Mouse (Mus musculus) inflammation-experienced regulatory T-cells, adult 6 months (primary cell): ENCODE data around the gene Pctp. TPM values are rescaled to one million over a fixed set of nuclear protein-coding genes. Genes with fewer than 3 reads are reported as not detected.

Experiments used
- ATAC-seq: one replicate; pipeline ENCODE4 v1.8.0; 2017
- polyA plus RNA-seq, 3 experiments: library from polyadenylated mRNA; unstranded; fragments of 100-300 nt; shearing (Covaris generic); gene quantifications; one replicate each; pipeline ENCODE4 v1.2.1; 2017

Pctp gene
- polyA plus RNA-seq, 3 experiments from 2014 or later = 6.8 to 8.6 (median 7.5) TPM

GRCm38 (mm10) chr11:90006111-90006510, 3.4 kb upstream of the Pctp start:
- ATAC-seq = no peak

GRCm38 (mm10) chr11:90003386-90003785, 692 bp upstream of the Pctp start:
- ATAC-seq = no peak

GRCm38 (mm10) chr11:90002987-90003348, 274 bp upstream of the Pctp start:
- no peak for ATAC-seq

- ATAC-seq = no peak
Observed at GRCm38 (mm10) chr11:90001396-90002230, 1.1 kb downstream of the Pctp start.

- ATAC-seq = no peak
Observed at GRCm38 (mm10) chr11:90000666-90001065, 2.0 kb downstream of the Pctp start.

GRCm38 (mm10) chr11:89998996-89999770, 3.5 kb downstream of the Pctp start:
- no peak for ATAC-seq

GRCm38 (mm10) chr11:89996856-89997255, 5.8 kb downstream of the Pctp start:
- ATAC-seq = no peak

- ATAC-seq = no peak
Observed at GRCm38 (mm10) chr11:89996406-89996805, 6.3 kb downstream of the Pctp start.

- ATAC-seq = no peak
Observed at GRCm38 (mm10) chr11:89995596-89995995, 7.1 kb downstream of the Pctp start.

GRCm38 (mm10) chr11:89994706-89995105, 8.0 kb downstream of the Pctp start:
- no peak for ATAC-seq

GRCm38 (mm10) chr11:89991661-89992060, 11.0 kb downstream of the Pctp start:
- ATAC-seq = no peak

GRCm38 (mm10) chr11:89988936-89989589, 13.6 kb downstream of the Pctp start:
- peak; percentile 43 for ATAC-seq

GRCm38 (mm10) chr11:89986516-89986915, 16.2 kb downstream of the Pctp start:
- no peak for ATAC-seq

- ATAC-seq = no peak
Observed at GRCm38 (mm10) chr11:89985200-89986187, 17.2 kb downstream of the Pctp start.

- ATAC-seq = no peak
Observed at GRCm38 (mm10) chr11:89984436-89984835, 18.3 kb downstream of the Pctp start.

GRCm38 (mm10) chr11:89982918-89983317, 19.8 kb downstream of the Pctp start:
- no peak for ATAC-seq

- no peak for ATAC-seq
Observed at GRCm38 (mm10) chr11:89980106-89980505, 22.6 kb downstream of the Pctp start.

- ATAC-seq = no peak
Observed at GRCm38 (mm10) chr11:89978914-89979818, 23.5 kb downstream of the Pctp start.

- no peak for ATAC-seq
Observed at GRCm38 (mm10) chr11:89978353-89978831, 24.3 kb downstream of the Pctp start.

- no peak for ATAC-seq
Observed at GRCm38 (mm10) chr11:89977746-89978352, 24.8 kb downstream of the Pctp start.
